Mouse (Mus musculus): ENCODE measurements around the gene Itpkb. TPM values are rescaled to one million over a fixed set of nuclear protein-coding genes. Genes with fewer than 3 reads are reported as not detected.

Itpkb gene
- polyA plus RNA-seq, 1 experiment from 2014 or later, result 1.4 TPM

- Histone ChIP-seq H3K4me2 (ENCODE audit: low read depth, low read length) (peak overlapping the region; percentile 47), H3K36me3 (replicated peaks; ENCODE audit: insufficient read depth, low read length) (no peaks in the 10 kb centered on the region), H3K27me3 (ENCODE audit: insufficient read depth, low read length) (no peaks in the 10 kb centered on the region), H3K27ac (ENCODE audit: low read depth) (peak overlapping the region; percentile 82), H3K4me1 (ENCODE audit: insufficient read depth) (peaks cover 51% of the 10 kb centered on the region), H3K9me3 (ENCODE audit: low read length) (no peaks in the 10 kb centered on the region), H3K9ac (replicated peaks) (no peak overlapping the region), H3K4me3 (ENCODE audit: low read depth, low read length) (no peak overlapping the region)
- TF ChIP-seq CTCF (IDR thresholded peaks at IDR 0.05; ENCODE audit: low read depth) (no peak; the same call in 1 of the 2 replicates), EP300 (IDR thresholded peaks at IDR 0.05; ENCODE audit: low read depth) (peak; percentile 41; the same call in 1 of the 2 replicates)
- ATAC-seq (peak; percentile 66), DNase-seq (peak; percentile 65)
- 20% methylated on average over 32 of the region's 32 CpGs for WGBS (ENCODE audit: insufficient replicate concordance)
These were observed 73.7 kb downstream of the Itpkb start for GRCm38 (mm10) chr1:180403694-180404606.

DNA sequence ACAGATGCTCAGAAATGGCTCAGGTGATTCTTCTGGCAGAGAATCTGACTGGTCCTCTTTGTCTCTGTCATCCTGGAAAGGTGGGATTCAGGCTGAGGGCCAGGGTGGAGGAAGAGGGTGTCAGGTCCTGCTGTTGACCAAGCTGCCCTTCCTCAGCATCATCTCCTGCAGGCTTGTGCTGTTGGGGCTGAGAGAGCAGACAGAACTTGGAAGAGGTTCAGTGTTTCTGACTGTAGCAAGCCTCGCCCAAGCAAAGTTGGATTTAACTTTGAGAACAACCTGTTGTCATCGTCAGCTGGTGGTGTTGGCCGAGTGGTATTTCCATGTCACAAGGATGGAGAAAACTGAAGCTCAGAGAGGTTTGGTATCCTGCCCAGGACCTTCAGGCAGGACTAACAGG lies 74.4 kb downstream of the Itpkb start:
- Histone ChIP-seq H3K4me1 (ENCODE audit: insufficient read depth) (peaks cover 54% of the 10 kb centered on the region), H3K36me3 (replicated peaks; ENCODE audit: insufficient read depth, low read length) (no peaks in the 10 kb centered on the region), H3K9me3 (ENCODE audit: low read length) (no peaks in the 10 kb centered on the region), H3K4me2 (ENCODE audit: low read depth, low read length) (0 out of 2 replicates have a peak overlapping the region, but pooled peaks have one; percentile 6), H3K4me3 (ENCODE audit: low read depth, low read length) (no peak overlapping the region), H3K27me3 (ENCODE audit: insufficient read depth, low read length) (no peaks in the 10 kb centered on the region), H3K27ac (ENCODE audit: low read depth) (peak overlapping the region; percentile 82), H3K9ac (replicated peaks) (no peak overlapping the region)
- DNase-seq (no peak), ATAC-seq (no peak)
- TF ChIP-seq CTCF (IDR thresholded peaks at IDR 0.05; ENCODE audit: low read depth) (no peak), EP300 (IDR thresholded peaks at IDR 0.05; ENCODE audit: low read depth) (no peak)
- 66% methylated on average over 3 of the region's 3 CpGs for WGBS (ENCODE audit: insufficient replicate concordance)

DNA sequence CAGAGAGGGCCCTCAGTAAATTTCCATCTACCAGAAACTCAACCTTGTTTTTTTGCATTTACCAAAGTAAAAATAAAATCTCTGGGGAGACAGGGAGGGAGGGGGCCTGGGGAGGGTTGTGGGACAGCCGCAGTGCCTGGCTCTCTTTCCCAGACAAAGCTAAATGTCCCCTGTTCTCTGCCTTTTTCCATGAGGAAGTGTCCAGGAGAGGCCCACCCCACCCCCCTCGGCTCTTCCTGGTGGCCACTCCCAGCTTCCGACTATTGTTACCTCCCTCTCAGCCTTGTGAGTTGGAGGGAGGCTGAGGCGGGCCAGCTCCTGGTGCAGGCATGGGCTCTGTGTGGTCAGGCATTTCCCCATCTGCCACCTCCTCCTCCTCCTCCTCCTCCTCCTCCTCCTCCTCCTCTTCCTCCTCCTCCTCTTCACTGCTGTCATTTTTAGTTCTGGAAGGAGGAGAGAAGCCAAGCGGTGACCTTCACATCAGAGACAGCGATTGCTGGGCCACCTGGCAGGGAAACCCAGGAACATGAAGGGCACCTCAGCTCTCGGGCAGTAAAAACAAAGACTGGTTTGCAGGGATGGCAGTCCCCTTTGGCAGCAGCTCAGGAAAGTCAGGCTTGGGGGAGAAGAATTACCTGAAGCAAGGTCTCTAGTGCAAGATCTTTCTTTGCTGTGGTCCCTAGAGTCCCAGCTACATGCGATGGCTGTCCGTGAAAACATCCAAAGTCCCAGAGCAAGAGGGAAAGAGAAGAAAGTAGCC lies 75.5 kb downstream of the Itpkb start:
- ATAC-seq (no peak), DNase-seq (peak; percentile 36)
- Histone ChIP-seq H3K36me3 (replicated peaks; ENCODE audit: insufficient read depth, low read length) (no peaks in the 10 kb centered on the region), H3K4me3 (ENCODE audit: low read depth, low read length) (no peak overlapping the region), H3K27ac (ENCODE audit: low read depth) (peak overlapping the region; percentile 82), H3K9me3 (ENCODE audit: low read length) (no peaks in the 10 kb centered on the region), H3K27me3 (ENCODE audit: insufficient read depth, low read length) (no peaks in the 10 kb centered on the region), H3K4me1 (ENCODE audit: insufficient read depth) (peaks cover 54% of the 10 kb centered on the region), H3K9ac (replicated peaks) (no peak overlapping the region), H3K4me2 (ENCODE audit: low read depth, low read length) (no peak overlapping the region)
- no peak for TF ChIP-seq CTCF (IDR thresholded peaks at IDR 0.05; ENCODE audit: low read depth)
- no peak for TF ChIP-seq EP300 (IDR thresholded peaks at IDR 0.05; ENCODE audit: low read depth)
- 64% methylated on average over 9 of the region's 9 CpGs for WGBS (ENCODE audit: insufficient replicate concordance)

- ATAC-seq, result no peak
- DNase-seq, result no peak
- Histone ChIP-seq H3K9me3 (ENCODE audit: low read length) (no peaks in the 10 kb centered on the region), H3K36me3 (replicated peaks; ENCODE audit: insufficient read depth, low read length) (no peaks in the 10 kb centered on the region), H3K4me3 (ENCODE audit: low read depth, low read length) (no peak overlapping the region), H3K9ac (replicated peaks) (no peak overlapping the region), H3K27ac (ENCODE audit: low read depth) (no peak overlapping the region), H3K4me1 (ENCODE audit: insufficient read depth) (peaks cover 51% of the 10 kb centered on the region), H3K27me3 (ENCODE audit: insufficient read depth, low read length) (no peaks in the 10 kb centered on the region), H3K4me2 (ENCODE audit: low read depth, low read length) (no peak overlapping the region)
- WGBS (ENCODE audit: insufficient replicate concordance), result 66% methylated on average over 11 of the region's 11 CpGs
- TF ChIP-seq CTCF (IDR thresholded peaks at IDR 0.05; ENCODE audit: low read depth) (no peak), EP300 (IDR thresholded peaks at IDR 0.05; ENCODE audit: low read depth) (no peak)
These were observed 76.2 kb downstream of the Itpkb start for GRCm38 (mm10) chr1:180406336-180407035.

- H3K4me1 ChIP-seq (ENCODE audit: insufficient read depth), result peaks cover 45% of the 10 kb centered on the region
- H3K27me3 ChIP-seq (ENCODE audit: insufficient read depth, low read length), result no peaks in the 10 kb centered on the region
- no peaks in the 10 kb centered on the region for H3K9me3 ChIP-seq (ENCODE audit: low read length)
- no peak overlapping the region for H3K9ac ChIP-seq (replicated peaks)
- H3K4me3 ChIP-seq (ENCODE audit: low read depth, low read length), result no peak overlapping the region
- TF ChIP-seq CTCF (IDR thresholded peaks at IDR 0.05; ENCODE audit: low read depth) (peak; percentile 77), EP300 (IDR thresholded peaks at IDR 0.05; ENCODE audit: low read depth) (no peak)
- DNase-seq (peak; percentile 85), ATAC-seq (peak; percentile 59)
- no peak overlapping the region for H3K27ac ChIP-seq (ENCODE audit: low read depth)
- no peaks in the 10 kb centered on the region for H3K36me3 ChIP-seq (replicated peaks; ENCODE audit: insufficient read depth, low read length)
- 21% methylated on average over 16 of the region's 16 CpGs for WGBS (ENCODE audit: insufficient replicate concordance)
- H3K4me2 ChIP-seq (ENCODE audit: low read depth, low read length), result peak overlapping the region; percentile 57; the same call in 1 of the 2 replicates
These were observed 76.9 kb downstream of the Itpkb start for GRCm38 (mm10) chr1:180407171-180407671.
